Mouse (Mus musculus): ENCODE data around the gene Vmn2r26.

DNA sequence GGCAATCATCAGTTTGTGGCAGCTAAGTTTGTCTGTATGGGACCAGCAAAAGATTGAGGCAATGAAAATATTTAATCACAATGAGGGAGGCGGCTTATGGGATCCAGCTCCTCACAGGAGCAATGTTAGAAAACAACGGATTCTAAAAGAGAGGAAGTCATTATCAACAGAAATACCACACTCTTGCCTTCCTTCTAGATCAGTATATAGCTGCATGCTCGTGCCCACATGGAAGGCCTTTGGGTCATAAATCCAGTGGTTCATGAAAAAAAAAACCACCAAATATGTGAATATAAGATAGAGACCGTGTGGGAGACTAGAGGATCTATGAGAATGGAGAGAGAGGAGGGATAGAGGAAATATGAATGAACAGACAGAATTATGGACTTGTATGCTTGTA lies 78.0 kb downstream of the Vmn2r26 start:
- TF ChIP-seq CTCF (conservative IDR thresholded peaks at IDR 0.05; ENCODE audit: low read length), result no peak
- TF ChIP-seq NANOG (IDR thresholded peaks at IDR 0.05; ENCODE audit: borderline replicate concordance, low read length), result no peak
- no peak for TF ChIP-seq POU5F1 (IDR thresholded peaks at IDR 0.05; ENCODE audit: borderline replicate concordance, low read length)
